Mouse (Mus musculus): Measurements from ENCODE around the gene Gm28845. TPM values are rescaled to one million over a fixed set of nuclear protein-coding genes. Genes with fewer than 3 reads are reported as not detected.
"Not testable (repeated sequence)": the region's sequence is repeated elsewhere in the genome, so short reads cannot be mapped to it uniquely, and the experiment has no call there.

The Gm28845 gene
- polyA plus RNA-seq, 1 experiment from 2014 or later: not detected

DNA sequence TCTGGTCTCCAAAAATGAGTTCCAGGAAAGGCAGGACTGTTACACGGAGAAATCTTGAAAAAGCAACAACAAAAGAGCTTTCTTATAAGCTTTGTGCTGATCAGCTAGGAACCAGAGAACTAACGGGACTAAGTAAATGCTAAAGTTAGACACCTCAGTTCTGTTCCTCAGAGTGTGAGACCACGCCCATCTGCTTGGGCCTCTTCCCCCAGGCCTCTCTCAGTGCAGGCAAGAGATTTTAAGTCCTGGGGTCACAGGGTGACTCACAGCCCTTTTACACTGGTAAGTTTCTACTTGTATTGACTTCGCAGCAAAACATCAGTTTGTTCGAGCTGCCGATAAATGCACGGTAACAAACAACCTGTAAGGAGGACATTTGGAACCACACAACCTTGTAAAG lies 67.7 kb downstream of the Gm28845 start:
- no peak for DNase-seq (ENCODE audit: low spot score)
- no peak overlapping the region for H3K4me3 ChIP-seq (ENCODE audit: low read depth, low read length)
- no peaks in the 10 kb centered on the region for H3K36me3 ChIP-seq (ENCODE audit: control insufficient read depth, insufficient read depth, low read length)
- H3K9me3 ChIP-seq (ENCODE audit: control insufficient read depth, low read length): no peaks in the 10 kb centered on the region
- H3K27ac ChIP-seq (replicated peaks; ENCODE audit: low read depth, low read length): no peak overlapping the region
- no peak for ATAC-seq (ENCODE audit: low read depth)
- H3K9ac ChIP-seq (ENCODE audit: low read depth, low read length): no peak overlapping the region
- no peak overlapping the region for H3K4me2 ChIP-seq (ENCODE audit: low read depth, low read length)
- no peaks in the 10 kb centered on the region for H3K27me3 ChIP-seq (replicated peaks; ENCODE audit: control insufficient read depth, insufficient read depth, low read length)
- 63% methylated on average over 7 of the region's 7 CpGs for WGBS
- H3K4me1 ChIP-seq (ENCODE audit: control insufficient read depth, insufficient read depth, low read length): no peaks in the 10 kb centered on the region

DNA sequence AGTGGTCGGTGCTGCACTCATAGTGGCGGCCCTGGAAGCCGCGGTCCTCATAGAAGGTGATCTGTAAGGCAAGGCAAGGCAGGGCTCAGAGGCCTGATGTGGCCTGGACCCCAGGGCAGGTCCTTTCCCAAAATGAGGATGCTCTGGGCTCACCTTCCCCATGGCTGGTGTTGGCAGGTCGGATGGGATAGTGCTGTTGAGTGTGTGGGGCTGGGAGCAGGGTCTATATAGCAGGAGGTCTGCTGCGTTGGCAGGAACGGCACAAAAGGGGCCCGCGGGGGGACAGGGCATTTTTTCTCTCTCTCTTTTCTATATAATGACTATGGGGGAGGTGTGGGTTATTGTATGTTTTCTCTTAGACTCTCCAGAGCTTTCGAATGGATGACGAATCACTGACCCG lies 68.4 kb downstream of the Gm28845 start, which contains the start of gene Cryge:
Gene Cryge (minus strand): TSS at position 198 of the 400 bp plus-strand sequence.
- not testable (repeated sequence) for H3K4me1 ChIP-seq (ENCODE audit: control insufficient read depth, insufficient read depth, low read length); ATAC-seq (ENCODE audit: low read depth); H3K9me3 ChIP-seq (ENCODE audit: control insufficient read depth, low read length)

More for the DNA sequence above, 68.4 kb downstream of the Gm28845 start, which contains the start of gene Cryge:
- H3K27me3 ChIP-seq (replicated peaks; ENCODE audit: control insufficient read depth, insufficient read depth, low read length); DNase-seq (ENCODE audit: low spot score); H3K27ac ChIP-seq (replicated peaks; ENCODE audit: low read depth, low read length); H3K4me3 ChIP-seq (ENCODE audit: low read depth, low read length); H3K9ac ChIP-seq (ENCODE audit: low read depth, low read length); H3K4me2 ChIP-seq (ENCODE audit: low read depth, low read length); H3K36me3 ChIP-seq (ENCODE audit: control insufficient read depth, insufficient read depth, low read length): not testable (repeated sequence)
- 70% methylated on average over 8 of the region's 12 CpGs for WGBS

Other genes with a start within 250 kb of the Gm28845 start
- gene Plekhm3, start 162.7 kb downstream of the Gm28845 start, polyA plus RNA-seq (2014; fragmentation: Nextera tagmentation; extraction: Ambion mirVana): 5.6 and 6.0 TPM in 2 replicates
- gene Akr1cl, start 86.8 kb downstream of the Gm28845 start, polyA plus RNA-seq (2014; fragmentation: Nextera tagmentation; extraction: Ambion mirVana): 0.17 and 0.25 TPM in 2 replicates
- gene Cryge, start 68.4 kb downstream of the Gm28845 start, polyA plus RNA-seq (2014; fragmentation: Nextera tagmentation; extraction: Ambion mirVana): 0.29 TPM in 1 of 2 replicates, not detected in the other
- not detected in 2 replicates for gene Crygd, start 56.1 kb downstream of the Gm28845 start, polyA plus RNA-seq (2014; fragmentation: Nextera tagmentation; extraction: Ambion mirVana)
- 0.37 TPM in 1 of 2 replicates, not detected in the other for gene Crygc, start 45.9 kb downstream of the Gm28845 start, polyA plus RNA-seq (2014; fragmentation: Nextera tagmentation; extraction: Ambion mirVana)
- gene Crygb, start 37.3 kb downstream of the Gm28845 start, polyA plus RNA-seq (2014; fragmentation: Nextera tagmentation; extraction: Ambion mirVana): 0.35 TPM in 1 of 2 replicates, not detected in the other
- gene Cryga, start 16.2 kb downstream of the Gm28845 start, polyA plus RNA-seq (2014; fragmentation: Nextera tagmentation; extraction: Ambion mirVana): not detected in 2 replicates
- gene D630023F18Rik, start 3.7 kb upstream of the Gm28845 start, polyA plus RNA-seq (2014; fragmentation: Nextera tagmentation; extraction: Ambion mirVana): 0.31 and 0.64 TPM in 2 replicates
- 145 and 165 TPM in 2 replicates for gene Idh1, start 66.9 kb upstream of the Gm28845 start, polyA plus RNA-seq (2014; fragmentation: Nextera tagmentation; extraction: Ambion mirVana)
- 14.8 and 14.9 TPM in 2 replicates for gene Pikfyve, start 67.1 kb upstream of the Gm28845 start, polyA plus RNA-seq (2014; fragmentation: Nextera tagmentation; extraction: Ambion mirVana)
- 0.10 and 0.18 TPM in 2 replicates for gene Pth2r, start 162.5 kb upstream of the Gm28845 start, polyA plus RNA-seq (2014; fragmentation: Nextera tagmentation; extraction: Ambion mirVana)

Data from embryonic facial prominence, embryonic 14.5 days (tissue).